Mouse (Mus musculus): ENCODE measurements around the gene Olfr547. TPM values are rescaled to one million over a fixed set of nuclear protein-coding genes. Genes with fewer than 3 reads are reported as not detected.

Olfr547 gene
- polyA plus RNA-seq, 1 experiment from 2014 or later, result not detected

GRCm38 (mm10) chr7:102541251-102541650 lies 6.7 kb downstream of the Olfr547 start:
- Histone ChIP-seq H3K9me3 (replicated peaks; ENCODE audit: control insufficient read depth, low read length) (no peaks in the 10 kb centered on the region), H3K27me3 (ENCODE audit: control insufficient read depth, insufficient read depth, low read length) (no peaks in the 10 kb centered on the region), H3K9ac (ENCODE audit: low read length) (no peak overlapping the region), H3K36me3 (ENCODE audit: control insufficient read depth, insufficient read depth) (no peaks in the 10 kb centered on the region), H3K4me2 (ENCODE audit: low read depth, low read length) (no peak overlapping the region), H3K27ac (ENCODE audit: low read length) (no peak overlapping the region), H3K4me3 (ENCODE audit: low read length) (no peak overlapping the region), H3K4me1 (ENCODE audit: control insufficient read depth, insufficient read depth, low read length) (no peaks in the 10 kb centered on the region)
- WGBS, result 44% methylated on average over 3 of the region's 3 CpGs
- no peak for ATAC-seq (replicated peaks; ENCODE audit: extremely low read depth, insufficient read depth, low FRiP score)

GRCm38 (mm10) chr7:102549570-102549969 lies 15.0 kb downstream of the Olfr547 start, which contains the start of gene Olfr549:
Gene Olfr549, plus strand, starts transcription at chr7:102549870.
- Histone ChIP-seq H3K9me3 (replicated peaks; ENCODE audit: control insufficient read depth, low read length) (no peaks in the 10 kb centered on the region), H3K27ac (ENCODE audit: low read length) (no peak within 1 kb of the TSS), H3K4me3 (ENCODE audit: low read length) (no peak within 1 kb of the TSS), H3K36me3 (ENCODE audit: control insufficient read depth, insufficient read depth) (no peaks in the 10 kb centered on the region), H3K4me1 (ENCODE audit: control insufficient read depth, insufficient read depth, low read length) (no peaks in the 10 kb centered on the region), H3K4me2 (ENCODE audit: low read depth, low read length) (no peak within 1 kb of the TSS), H3K27me3 (ENCODE audit: control insufficient read depth, insufficient read depth, low read length) (no peaks in the 10 kb centered on the region), H3K9ac (ENCODE audit: low read length) (no peak within 1 kb of the TSS)
- 84% methylated on average over 3 of the region's 3 CpGs for WGBS
- ATAC-seq (replicated peaks; ENCODE audit: extremely low read depth, insufficient read depth, low FRiP score), result no peak

GRCm38 (mm10) chr7:102553279-102553678 lies 18.7 kb downstream of the Olfr547 start:
- H3K9me3 ChIP-seq (replicated peaks; ENCODE audit: control insufficient read depth, low read length), result no peaks in the 10 kb centered on the region
- no peak overlapping the region for H3K4me2 ChIP-seq (ENCODE audit: low read depth, low read length)
- no peak for ATAC-seq (replicated peaks; ENCODE audit: extremely low read depth, insufficient read depth, low FRiP score)
- no peaks in the 10 kb centered on the region for H3K4me1 ChIP-seq (ENCODE audit: control insufficient read depth, insufficient read depth, low read length)
- H3K9ac ChIP-seq (ENCODE audit: low read length), result no peak overlapping the region
- H3K27ac ChIP-seq (ENCODE audit: low read length), result no peak overlapping the region
- no peaks in the 10 kb centered on the region for H3K36me3 ChIP-seq (ENCODE audit: control insufficient read depth, insufficient read depth)
- WGBS, result 66% methylated on average over 3 of the region's 3 CpGs
- H3K4me3 ChIP-seq (ENCODE audit: low read length), result no peak overlapping the region
- H3K27me3 ChIP-seq (ENCODE audit: control insufficient read depth, insufficient read depth, low read length), result no peaks in the 10 kb centered on the region

DNA sequence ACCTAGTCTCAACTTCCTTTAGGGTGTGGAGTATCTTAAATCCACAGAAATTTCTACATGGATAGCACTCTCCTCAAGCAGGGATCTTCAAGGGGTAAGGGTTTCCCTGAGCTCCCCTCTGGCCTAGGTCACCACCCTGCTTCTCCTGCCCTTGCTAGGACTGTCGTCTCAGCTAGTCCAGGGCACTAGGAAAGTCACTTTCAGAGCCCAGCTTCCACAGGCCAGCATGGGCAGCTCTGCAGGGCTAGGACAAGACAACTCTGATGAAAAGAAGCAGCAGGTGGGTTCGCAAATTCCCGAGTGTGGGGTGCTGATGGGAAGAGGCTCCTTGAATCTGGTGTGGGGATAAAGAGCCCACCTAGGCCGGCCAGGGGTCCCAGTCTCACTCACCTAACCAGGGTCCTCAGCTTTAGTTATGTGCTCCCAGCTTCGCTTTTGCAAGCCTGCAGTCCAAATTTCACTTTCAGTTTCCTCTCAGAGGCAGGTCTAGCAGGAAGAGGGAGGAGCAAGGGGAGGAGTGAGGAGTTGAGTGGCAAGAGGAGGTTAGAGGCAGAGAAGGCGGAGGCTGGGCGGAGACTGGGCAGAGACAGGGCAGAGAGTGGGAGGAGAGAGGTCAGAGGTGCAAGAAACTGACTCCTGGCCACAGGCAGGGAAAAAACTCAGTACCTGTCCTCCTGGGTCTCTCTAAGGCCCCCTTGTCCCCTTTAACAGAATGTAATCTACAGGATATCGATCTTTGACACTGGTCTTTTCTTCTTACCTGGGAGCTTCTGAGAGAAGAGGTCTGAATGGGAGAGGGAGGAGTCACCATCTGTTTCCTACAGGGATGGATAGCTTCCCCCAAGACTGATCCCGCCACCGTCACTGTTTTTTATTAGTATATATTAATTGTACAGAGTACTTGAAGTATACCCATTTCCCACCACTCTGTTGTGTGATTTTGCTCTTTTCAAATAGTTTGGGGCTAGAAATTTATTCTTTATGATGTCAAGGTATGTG lies 30.7 kb downstream of the Olfr547 start, which contains the start of gene Trim21:
TSS of gene Trim21 (minus strand) at position 488 of the 999 bp plus-strand sequence.
- peaks cover 5% of the 10 kb centered on the region; the same call in 1 of the 2 replicates for H3K36me3 ChIP-seq (ENCODE audit: control insufficient read depth, insufficient read depth)
- WGBS, result 19% methylated on average over 10 of the region's 10 CpGs
- H3K9me3 ChIP-seq (replicated peaks; ENCODE audit: control insufficient read depth, low read length), result no peaks in the 10 kb centered on the region
- H3K9ac ChIP-seq (ENCODE audit: low read length), result peak within 1 kb of the TSS; percentile 77
- H3K4me3 ChIP-seq (ENCODE audit: low read length), result peak within 1 kb of the TSS; percentile 79
- ATAC-seq (replicated peaks; ENCODE audit: extremely low read depth, insufficient read depth, low FRiP score), result peak; percentile 96
- H3K4me2 ChIP-seq (ENCODE audit: low read depth, low read length), result peak within 1 kb of the TSS; percentile 83
- 0 out of 2 replicates have a peak, but pooled peaks cover 2% of the 10 kb centered on the region for H3K4me1 ChIP-seq (ENCODE audit: control insufficient read depth, insufficient read depth, low read length)
- no peaks in the 10 kb centered on the region for H3K27me3 ChIP-seq (ENCODE audit: control insufficient read depth, insufficient read depth, low read length)
- peak within 1 kb of the TSS; percentile 68 for H3K27ac ChIP-seq (ENCODE audit: low read length)

DNA sequence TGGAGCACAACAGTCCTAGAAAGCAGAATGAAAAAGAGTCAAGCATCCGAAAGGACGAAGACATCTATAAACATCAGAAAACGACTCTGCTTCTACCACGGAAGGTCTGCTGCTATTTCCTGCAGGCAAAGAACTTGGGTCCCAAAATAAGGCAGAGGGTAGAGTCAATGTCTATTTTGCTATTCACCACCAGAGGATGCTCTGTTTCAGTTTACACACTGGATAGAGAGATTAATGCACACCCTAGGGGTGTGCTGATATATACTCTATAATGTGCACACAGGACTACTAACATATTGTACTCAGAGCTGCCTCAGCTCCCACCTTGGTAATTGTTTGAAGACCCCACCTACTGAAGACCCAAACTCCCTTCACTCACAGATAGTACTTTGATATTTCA lies 31.7 kb downstream of the Olfr547 start:
- Histone ChIP-seq H3K9me3 (replicated peaks; ENCODE audit: control insufficient read depth, low read length) (no peaks in the 10 kb centered on the region), H3K4me1 (ENCODE audit: control insufficient read depth, insufficient read depth, low read length) (0 out of 2 replicates have a peak, but pooled peaks cover 2% of the 10 kb centered on the region), H3K4me3 (ENCODE audit: low read length) (no peak overlapping the region), H3K4me2 (ENCODE audit: low read depth, low read length) (no peak overlapping the region), H3K9ac (ENCODE audit: low read length) (no peak overlapping the region), H3K27ac (ENCODE audit: low read length) (no peak overlapping the region), H3K36me3 (ENCODE audit: control insufficient read depth, insufficient read depth) (peaks cover 5% of the 10 kb centered on the region; the same call in 1 of the 2 replicates), H3K27me3 (ENCODE audit: control insufficient read depth, insufficient read depth, low read length) (no peaks in the 10 kb centered on the region)
- WGBS, result 85% methylated on average over 4 of the region's 4 CpGs
- no peak for ATAC-seq (replicated peaks; ENCODE audit: extremely low read depth, insufficient read depth, low FRiP score)

DNA sequence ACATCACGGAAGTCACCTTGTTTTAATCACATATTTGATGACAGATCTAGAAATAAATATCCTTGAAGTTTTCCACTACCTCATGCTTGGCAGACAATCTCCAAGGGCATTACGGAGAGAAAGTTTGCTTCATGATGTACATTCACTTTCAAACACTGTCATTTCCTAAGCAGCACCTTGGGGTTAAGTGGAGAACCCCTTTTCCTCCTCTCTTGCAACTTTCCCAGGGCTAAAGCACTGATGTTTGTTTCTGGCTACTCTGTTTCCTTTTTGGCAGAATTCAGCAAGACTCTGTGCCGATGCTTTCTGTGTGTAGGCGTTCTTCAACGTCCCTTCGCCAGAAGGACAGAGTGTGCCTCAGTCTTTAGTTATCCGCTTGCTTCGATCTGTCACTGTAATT lies 36.6 kb downstream of the Olfr547 start, which contains the start of gene Olfr550:
TSS of gene Olfr550 (plus strand) at position 301 of the 400 bp plus-strand sequence.
- H3K4me1 ChIP-seq (ENCODE audit: control insufficient read depth, insufficient read depth, low read length), result no peaks in the 10 kb centered on the region
- H3K9ac ChIP-seq (ENCODE audit: low read length), result no peak within 1 kb of the TSS
- H3K27ac ChIP-seq (ENCODE audit: low read length), result no peak within 1 kb of the TSS
- no peaks in the 10 kb centered on the region for H3K9me3 ChIP-seq (replicated peaks; ENCODE audit: control insufficient read depth, low read length)
- no peak within 1 kb of the TSS for H3K4me2 ChIP-seq (ENCODE audit: low read depth, low read length)
- 79% methylated on average over 8 of the region's 8 CpGs for WGBS
- H3K27me3 ChIP-seq (ENCODE audit: control insufficient read depth, insufficient read depth, low read length), result no peaks in the 10 kb centered on the region
- no peak for ATAC-seq (replicated peaks; ENCODE audit: extremely low read depth, insufficient read depth, low FRiP score)
- H3K36me3 ChIP-seq (ENCODE audit: control insufficient read depth, insufficient read depth), result no peaks in the 10 kb centered on the region
- no peak within 1 kb of the TSS for H3K4me3 ChIP-seq (ENCODE audit: low read length)

- H3K27me3 ChIP-seq (ENCODE audit: control insufficient read depth, insufficient read depth, low read length), result no peaks in the 10 kb centered on the region
- no peak overlapping the region for H3K4me3 ChIP-seq (ENCODE audit: low read length)
- H3K9ac ChIP-seq (ENCODE audit: low read length), result no peak overlapping the region
- H3K4me2 ChIP-seq (ENCODE audit: low read depth, low read length), result no peak overlapping the region
- WGBS, result 70% methylated on average over 3 of the region's 3 CpGs
- H3K36me3 ChIP-seq (ENCODE audit: control insufficient read depth, insufficient read depth), result no peaks in the 10 kb centered on the region
- no peaks in the 10 kb centered on the region for H3K4me1 ChIP-seq (ENCODE audit: control insufficient read depth, insufficient read depth, low read length)
- no peaks in the 10 kb centered on the region for H3K9me3 ChIP-seq (replicated peaks; ENCODE audit: control insufficient read depth, low read length)
- no peak for ATAC-seq (replicated peaks; ENCODE audit: extremely low read depth, insufficient read depth, low FRiP score)
- no peak overlapping the region for H3K27ac ChIP-seq (ENCODE audit: low read length)
These were observed 38.8 kb downstream of the Olfr547 start for GRCm38 (mm10) chr7:102573174-102573830.

DNA sequence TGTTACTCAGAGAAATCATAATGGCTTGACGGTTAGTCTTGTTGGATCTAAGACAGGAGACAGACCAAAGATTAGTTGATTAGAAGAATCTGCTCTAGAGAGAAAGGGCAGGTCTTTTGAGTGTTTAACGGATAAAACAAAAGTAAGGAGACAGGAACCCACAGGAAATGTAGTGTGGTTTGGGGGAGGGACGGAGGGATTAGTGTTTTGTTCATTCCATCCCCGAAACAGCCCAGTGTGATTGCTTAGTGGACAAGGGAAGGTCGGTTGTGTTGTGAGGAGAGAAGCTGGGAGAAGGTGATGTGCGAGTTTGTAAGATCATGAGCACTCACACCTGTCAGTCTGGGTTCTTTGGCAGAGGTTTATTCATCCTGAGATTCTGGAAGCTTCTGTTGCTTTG lies 41.4 kb downstream of the Olfr547 start:
- H3K9ac ChIP-seq (ENCODE audit: low read length), result no peak overlapping the region
- no peaks in the 10 kb centered on the region for H3K4me1 ChIP-seq (ENCODE audit: control insufficient read depth, insufficient read depth, low read length)
- H3K9me3 ChIP-seq (replicated peaks; ENCODE audit: control insufficient read depth, low read length), result no peaks in the 10 kb centered on the region
- WGBS, result 63% methylated on average over 6 of the region's 6 CpGs
- H3K4me3 ChIP-seq (ENCODE audit: low read length), result no peak overlapping the region
- H3K27ac ChIP-seq (ENCODE audit: low read length), result no peak overlapping the region
- no peaks in the 10 kb centered on the region for H3K36me3 ChIP-seq (ENCODE audit: control insufficient read depth, insufficient read depth)
- H3K4me2 ChIP-seq (ENCODE audit: low read depth, low read length), result no peak overlapping the region
- no peaks in the 10 kb centered on the region for H3K27me3 ChIP-seq (ENCODE audit: control insufficient read depth, insufficient read depth, low read length)
- no peak for ATAC-seq (replicated peaks; ENCODE audit: extremely low read depth, insufficient read depth, low FRiP score)

Data from heart, embryonic 16.5 days (tissue).